Mouse (Mus musculus) heart, adult 8-10 months (tissue): Measurements from ENCODE around the gene Surf2. TPM values are rescaled to one million over a fixed set of nuclear protein-coding genes. Genes with fewer than 3 reads are reported as not detected.
A peak's percentile ranks its signal among the peaks of the same experiment; 100 is the strongest.

ENCODE experiments used
- DNase-seq: peaks from one replicate; pipeline ENCODE4 v3.0.0; 2022; ENCODE audit warnings: low spot score
- total RNA-seq, 4 experiments: library from RNA; stranded (reverse); gene quantifications; 2 replicates each; pipeline ENCODE4 v1.2.4; 2022

Surf2 gene
- total RNA-seq, 4 experiments from 2014 or later = 15.0 to 21.4 (median 17.0) TPM

DNA sequence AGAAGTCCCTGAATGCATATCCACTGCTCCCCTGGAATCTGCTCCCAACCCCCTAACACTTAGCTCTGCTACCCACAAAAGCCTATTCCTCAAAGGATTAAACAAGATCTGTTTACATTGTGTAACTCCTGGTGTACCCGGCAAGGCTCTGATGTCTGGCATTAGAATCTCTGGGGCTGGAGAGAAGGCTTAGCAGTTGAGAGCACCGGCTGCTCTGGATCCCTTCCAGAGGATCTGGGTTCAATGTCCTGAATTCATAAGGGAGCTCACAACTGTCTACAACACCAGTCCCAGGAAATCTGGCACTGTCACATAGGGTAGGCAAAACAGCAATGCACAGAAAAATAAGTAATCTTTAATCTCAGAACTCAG, 41.3 kb downstream of the Surf2 start:
- no peak for DNase-seq

DNA sequence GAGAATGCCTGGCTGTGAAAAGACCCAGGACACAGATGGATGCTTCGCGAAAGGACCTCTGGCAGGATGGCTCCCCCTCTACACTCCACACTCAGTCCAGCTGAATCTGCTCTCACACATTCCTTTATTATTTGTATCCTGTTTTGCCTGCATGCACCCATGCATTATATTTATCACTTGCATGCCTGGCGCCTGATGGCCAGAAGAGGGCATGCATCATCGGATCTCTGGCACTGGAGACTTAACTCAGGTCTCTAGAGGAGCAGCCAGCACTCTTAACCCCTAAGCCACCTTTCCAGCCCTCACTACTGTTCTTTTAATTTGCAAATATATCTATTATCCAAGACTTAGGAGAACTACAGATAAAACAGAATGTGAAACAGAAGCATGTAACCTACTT, 44.6 kb downstream of the Surf2 start:
- DNase-seq = no peak

DNA sequence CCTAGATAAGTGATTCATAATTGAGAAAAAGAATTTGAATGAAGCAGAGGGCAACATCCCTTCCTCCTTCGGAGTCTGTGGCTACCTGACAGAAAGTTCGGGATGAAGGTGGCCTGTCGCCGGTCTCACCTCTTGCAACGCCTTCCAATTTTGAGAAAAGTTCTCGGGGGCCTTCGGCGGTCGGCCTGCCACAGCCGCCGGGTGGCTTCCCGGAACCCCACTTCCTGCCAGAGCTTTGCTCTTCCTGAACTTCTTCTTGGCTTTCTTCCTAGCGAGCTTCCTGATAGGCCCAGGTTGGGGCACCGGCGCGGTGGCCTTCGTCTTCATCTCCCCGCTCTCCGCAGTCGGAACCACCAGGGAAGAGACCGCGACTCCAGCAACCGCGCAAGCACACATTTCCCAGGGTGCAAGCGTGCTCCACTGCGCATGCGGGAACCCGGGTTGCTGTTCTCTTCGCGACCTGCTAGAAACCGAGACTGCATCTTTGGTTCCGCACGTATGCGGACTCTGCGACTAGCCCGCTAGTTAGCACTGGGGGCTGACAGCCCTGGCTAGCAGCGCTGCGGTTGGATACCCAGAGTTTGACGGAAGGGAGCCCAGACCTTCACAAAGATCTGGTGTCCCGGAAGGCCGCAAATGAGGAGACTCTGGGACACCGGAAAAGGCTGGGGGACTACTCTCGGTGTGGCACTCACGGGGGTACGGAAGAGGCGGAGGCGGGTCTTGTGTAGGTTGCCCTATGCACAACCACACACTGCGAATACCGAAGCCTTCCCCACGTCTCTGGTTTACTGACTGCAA, 48.0 kb downstream of the Surf2 start, which contains the start of gene Rexo4:
TSS of gene Rexo4 (minus strand) at position 464 of the 801 bp plus-strand sequence.
- DNase-seq = peak; percentile 94

DNA sequence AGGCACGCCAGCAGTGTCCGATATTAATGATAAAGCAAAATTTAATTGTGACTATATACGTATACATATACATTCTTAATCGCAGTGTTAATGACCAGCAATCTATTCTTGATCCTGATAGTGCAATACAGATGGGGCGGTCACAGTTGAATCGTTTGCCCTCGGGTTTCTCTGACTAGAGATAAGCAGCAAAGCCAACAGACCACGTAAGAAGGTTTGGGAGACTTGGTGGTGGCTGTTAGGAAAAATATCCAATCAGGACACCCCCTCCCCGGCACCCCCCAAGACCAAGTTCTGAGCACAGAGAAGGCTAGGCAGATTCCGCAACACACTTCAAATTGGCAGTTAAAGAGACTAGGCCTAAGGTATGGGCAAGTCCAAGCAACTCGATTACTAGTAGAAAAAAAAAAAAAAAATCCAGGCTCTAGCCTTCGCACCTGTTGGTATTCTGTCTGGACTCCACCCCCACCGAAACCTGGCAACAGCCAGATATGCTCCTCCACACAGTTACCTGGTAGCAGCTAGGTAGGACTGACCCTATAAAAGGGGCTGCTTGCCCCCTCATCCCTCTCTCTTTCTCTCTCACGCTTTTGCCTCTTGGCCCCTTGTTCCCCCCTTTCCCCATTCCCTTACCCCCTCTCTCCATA, 48.7 kb downstream of the Surf2 start:
- no peak for DNase-seq

DNA sequence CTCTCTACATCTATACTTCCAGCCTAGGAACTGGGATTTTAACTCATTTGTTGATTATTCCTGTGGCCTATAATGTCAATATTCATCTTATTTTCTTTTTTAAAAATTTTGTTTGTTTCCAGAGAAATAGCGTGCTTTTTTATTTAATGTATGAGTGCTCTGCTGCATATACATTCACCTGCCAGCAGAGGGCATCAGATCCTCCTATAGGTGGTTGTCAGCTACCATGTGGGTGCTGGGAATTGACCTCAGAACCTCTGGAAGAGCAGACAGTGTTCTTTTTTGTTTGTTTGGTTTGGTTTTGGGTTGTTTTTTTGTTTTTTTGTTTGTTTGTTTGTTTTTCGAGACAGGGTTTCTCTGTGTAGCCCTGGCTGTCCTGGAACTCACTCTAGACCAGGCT, 51.1 kb downstream of the Surf2 start:
- no peak for DNase-seq

Other genes starting within 250 kb of the Surf2 start
- not detected for gene Lcn4, start 245.1 kb upstream of the Surf2 start, total RNA-seq
- gene Abo, start 51.4 kb upstream of the Surf2 start, total RNA-seq = not detected
- gene Surf6, start 13.5 kb upstream of the Surf2 start, total RNA-seq = 10 to 100 TPM; 11.0 to 13.7 (median 12.1) TPM
- gene Med22, start 5.7 kb upstream of the Surf2 start, total RNA-seq = 10 to 100 TPM; 24.2 to 26.9 (median 24.8) TPM
- gene Rpl7a, start 5.6 kb upstream of the Surf2 start, total RNA-seq = 100 to 1,000 TPM; 268 to 317 (median 304) TPM
- 10 to 100 TPM; 58.5 to 70.1 (median 64.5) TPM for gene Surf1, start 163 bp downstream of the Surf2 start, total RNA-seq
- 10 to 100 TPM; 85.4 to 92.1 (median 86.7) TPM for gene Surf4, start 17.6 kb downstream of the Surf2 start, total RNA-seq
- gene Stkld1, start 17.7 kb downstream of the Surf2 start, total RNA-seq = not detected
- gene Rexo4, start 48.0 kb downstream of the Surf2 start, total RNA-seq = 10 to 100 TPM; 10.5 to 15.1 (median 13.1) TPM
- gene Adamts13, start 57.0 kb downstream of the Surf2 start, total RNA-seq = not detected
- gene Cacfd1, start 93.6 kb downstream of the Surf2 start, total RNA-seq = 10 to 100 TPM; 44.4 to 51.6 (median 48.5) TPM
- 1 to 10 TPM in 1 of 4 experiments, under 1 TPM in 3; 0.27 to 1.5 (median 0.56) TPM for gene Slc2a6, start 111.6 kb downstream of the Surf2 start, total RNA-seq
- not detected for gene Mymk, start 155.8 kb downstream of the Surf2 start, total RNA-seq
- 1 to 10 TPM; 4.4 to 6.6 (median 5.1) TPM for gene Adamtsl2, start 163.0 kb downstream of the Surf2 start, total RNA-seq
- under 1 TPM; 0.27 to 0.63 (median 0.48) TPM for gene Fam163b, start 226.1 kb downstream of the Surf2 start, total RNA-seq
- gene Dbh, start 248.9 kb downstream of the Surf2 start, total RNA-seq = 1 to 10 TPM; 1.5 to 3.4 (median 1.8) TPM